Mouse (Mus musculus): Measurements from ENCODE around the gene Il1rapl2. TPM values are rescaled to one million over a fixed set of nuclear protein-coding genes. Genes with fewer than 3 reads are reported as not detected.
A peak's percentile ranks its signal among the peaks of the same experiment; 100 is the strongest.

Il1rapl2 gene
- 10 to 100 TPM; 11.4 to 11.9 TPM for total RNA-seq (2021)

GRCm38 (mm10) chrX:137570321-137571195 is at the start of gene Il1rapl2:
TSS of gene Il1rapl2 (plus strand) at chrX:137570608.
- DNase-seq (ENCODE audit: extremely low spot score in 1 of 2, low spot score in 2 of 2), result peak in 1 of 2 experiments; percentile 26
- intact Hi-C loops (cut with DNase I), result no loop called here

GRCm38 (mm10) chrX:137548348-137548747 is 22.1 kb upstream of the Il1rapl2 start:
- intact Hi-C loops (cut with DNase I), result no loop called here
- no peak for DNase-seq (ENCODE audit: extremely low spot score in 1 of 2, low spot score in 2 of 2)

GRCm38 (mm10) chrX:137569472-137570188 is 778 bp upstream of the Il1rapl2 start:
- DNase-seq (ENCODE audit: extremely low spot score in 1 of 2, low spot score in 2 of 2), result no peak
- intact Hi-C loops (cut with DNase I), result no loop called here

- DNase-seq (ENCODE audit: extremely low spot score in 1 of 2, low spot score in 2 of 2), result no peak
- intact Hi-C loops (cut with DNase I), result no loop called here
Observed at GRCm38 (mm10) chrX:137582656-137583055, 12.2 kb downstream of the Il1rapl2 start.

GRCm38 (mm10) chrX:137620697-137621096 is 50.3 kb downstream of the Il1rapl2 start:
- intact Hi-C loops (cut with DNase I), result no loop called here
- no peak for DNase-seq (ENCODE audit: extremely low spot score in 1 of 2, low spot score in 2 of 2)

- intact Hi-C loops (cut with DNase I), result loop anchor here (10.0 kb wide), 1 partner anchor 508 kb away; no protein-coding TSS in a partner anchor
- DNase-seq (ENCODE audit: extremely low spot score in 1 of 2, low spot score in 2 of 2), result peak; percentile 12 to 13
Observed at GRCm38 (mm10) chrX:137667011-137667410, 96.6 kb downstream of the Il1rapl2 start.

GRCm38 (mm10) chrX:137687974-137688373 is 117.6 kb downstream of the Il1rapl2 start:
- DNase-seq (ENCODE audit: extremely low spot score in 1 of 2, low spot score in 2 of 2), result no peak
- intact Hi-C loops (cut with DNase I), result no loop called here

- no peak for DNase-seq (ENCODE audit: extremely low spot score in 1 of 2, low spot score in 2 of 2)
- intact Hi-C loops (cut with DNase I), result no loop called here
Observed at GRCm38 (mm10) chrX:137700006-137700405, 129.6 kb downstream of the Il1rapl2 start.

GRCm38 (mm10) chrX:137755537-137755936 is 185.1 kb downstream of the Il1rapl2 start:
- intact Hi-C loops (cut with DNase I), result no loop called here
- DNase-seq (ENCODE audit: extremely low spot score in 1 of 2, low spot score in 2 of 2), result no peak

- intact Hi-C loops (cut with DNase I), result no loop called here
- no peak for DNase-seq (ENCODE audit: extremely low spot score in 1 of 2, low spot score in 2 of 2)
Observed at GRCm38 (mm10) chrX:137805484-137806200, 235.2 kb downstream of the Il1rapl2 start.

GRCm38 (mm10) chrX:137806231-137807114 is 236.1 kb downstream of the Il1rapl2 start:
- intact Hi-C loops (cut with DNase I), result no loop called here
- DNase-seq (ENCODE audit: extremely low spot score in 1 of 2, low spot score in 2 of 2), result no peak

- no peak for DNase-seq (ENCODE audit: extremely low spot score in 1 of 2, low spot score in 2 of 2)
Observed at GRCm38 (mm10) chrX:137809526-137809925, 239.1 kb downstream of the Il1rapl2 start.

GRCm38 (mm10) chrX:137812151-137812550 is 241.7 kb downstream of the Il1rapl2 start:
- DNase-seq (ENCODE audit: extremely low spot score in 1 of 2, low spot score in 2 of 2), result peak in 1 of 2 experiments; percentile 3
- intact Hi-C loops (cut with DNase I), result no loop called here

More at GRCm38 (mm10) chrX:137809526-137809925, 239.1 kb downstream of the Il1rapl2 start:
- intact Hi-C loops (cut with DNase I), result no loop called here

- DNase-seq (ENCODE audit: extremely low spot score in 1 of 2, low spot score in 2 of 2), result no peak
- intact Hi-C loops (cut with DNase I), result no loop called here
Observed at GRCm38 (mm10) chrX:137848936-137849335, 278.5 kb downstream of the Il1rapl2 start.

GRCm38 (mm10) chrX:137923490-137923889 is 353.1 kb downstream of the Il1rapl2 start:
- intact Hi-C loops (cut with DNase I), result no loop called here
- DNase-seq (ENCODE audit: extremely low spot score in 1 of 2, low spot score in 2 of 2), result no peak

GRCm38 (mm10) chrX:137926835-137927234 is 356.4 kb downstream of the Il1rapl2 start:
- DNase-seq (ENCODE audit: extremely low spot score in 1 of 2, low spot score in 2 of 2), result no peak
- intact Hi-C loops (cut with DNase I), result no loop called here

GRCm38 (mm10) chrX:137947741-137948140 is 377.3 kb downstream of the Il1rapl2 start:
- intact Hi-C loops (cut with DNase I), result no loop called here
- DNase-seq (ENCODE audit: extremely low spot score in 1 of 2, low spot score in 2 of 2), result no peak

GRCm38 (mm10) chrX:137971306-137971705 is 400.9 kb downstream of the Il1rapl2 start:
- no peak for DNase-seq (ENCODE audit: extremely low spot score in 1 of 2, low spot score in 2 of 2)
- intact Hi-C loops (cut with DNase I), result no loop called here

Data from left cerebral cortex, postnatal 10 days (tissue).